Mouse (Mus musculus): ENCODE results near the gene LTO1. TPM values are rescaled to one million over a fixed set of nuclear protein-coding genes. Genes with fewer than 3 reads are reported as not detected.

The LTO1 gene
- polyA plus RNA-seq, 1 experiment from 2014 or later: 34.1 TPM

GRCm38 (mm10) chr7:144912897-144913296 lies 2.0 kb upstream of the LTO1 start:
- Histone ChIP-seq H3K27ac (no peak overlapping the region), H3K27me3 (peaks cover 3% of the 10 kb centered on the region; the same call in 1 of the 2 replicates), H3K9ac (no peak overlapping the region), H3K36me3 (0 out of 2 replicates have a peak, but pooled peaks cover 8% of the 10 kb centered on the region), H3K4me1 (peaks cover 17% of the 10 kb centered on the region), H3K4me2 (replicated peaks) (no peak overlapping the region), H3K4me3 (no peak overlapping the region), H3K9me3 (replicated peaks) (no peaks in the 10 kb centered on the region)
- no peak for ATAC-seq (ENCODE audit: low FRiP score)
- WGBS: 59% methylated on average over 4 of the region's 4 CpGs

- Histone ChIP-seq H3K9ac (no peak overlapping the region; the same call in 1 of the 2 replicates), H3K4me2 (replicated peaks) (peak overlapping the region; percentile 87), H3K27ac (peak overlapping the region; percentile 89), H3K27me3 (peaks cover 9% of the 10 kb centered on the region), H3K36me3 (peaks cover 21% of the 10 kb centered on the region), H3K4me3 (peak overlapping the region; percentile 82), H3K4me1 (peaks cover 14% of the 10 kb centered on the region), H3K9me3 (replicated peaks) (no peaks in the 10 kb centered on the region)
- ATAC-seq (ENCODE audit: low FRiP score): peak; percentile 92
- 8% methylated on average over 17 of the region's 17 CpGs for WGBS
These were observed 478 bp upstream of the LTO1 start for GRCm38 (mm10) chr7:144914296-144914947.

- Histone ChIP-seq H3K27me3 (peaks cover 9% of the 10 kb centered on the region), H3K4me1 (peaks cover 14% of the 10 kb centered on the region), H3K4me3 (no peak overlapping the region), H3K36me3 (peaks cover 44% of the 10 kb centered on the region), H3K4me2 (replicated peaks) (no peak overlapping the region), H3K9ac (no peak overlapping the region), H3K27ac (no peak overlapping the region), H3K9me3 (replicated peaks) (no peaks in the 10 kb centered on the region)
- 82% methylated on average over 1 of the region's 1 CpGs for whole genome bisulfite sequencing
- no peak for ATAC-seq (ENCODE audit: low FRiP score)
These were observed 3.9 kb downstream of the LTO1 start for GRCm38 (mm10) chr7:144918823-144919222.

- no peak overlapping the region for H3K9ac ChIP-seq
- 78% methylated on average over 2 of the region's 2 CpGs for WGBS
- H3K4me3 ChIP-seq: no peak overlapping the region
- H3K4me2 ChIP-seq (replicated peaks): no peak overlapping the region
- no peak for ATAC-seq (ENCODE audit: low FRiP score)
- no peaks in the 10 kb centered on the region for H3K27me3 ChIP-seq
- peaks cover 18% of the 10 kb centered on the region for H3K36me3 ChIP-seq
- peaks cover 4% of the 10 kb centered on the region for H3K4me1 ChIP-seq
- no peak overlapping the region for H3K27ac ChIP-seq
- no peaks in the 10 kb centered on the region for H3K9me3 ChIP-seq (replicated peaks)
These were observed 12.7 kb downstream of the LTO1 start for GRCm38 (mm10) chr7:144927591-144927990.

- Histone ChIP-seq H3K9me3 (replicated peaks) (no peaks in the 10 kb centered on the region), H3K9ac (no peak overlapping the region), H3K36me3 (peaks cover 24% of the 10 kb centered on the region), H3K4me3 (no peak overlapping the region), H3K27me3 (no peaks in the 10 kb centered on the region), H3K27ac (no peak overlapping the region), H3K4me1 (peaks cover 4% of the 10 kb centered on the region), H3K4me2 (replicated peaks) (no peak overlapping the region)
- ATAC-seq (ENCODE audit: low FRiP score): no peak
- WGBS: 77% methylated on average over 4 of the region's 4 CpGs
These were observed 13.3 kb downstream of the LTO1 start for GRCm38 (mm10) chr7:144928009-144928888.

- Histone ChIP-seq H3K4me2 (replicated peaks) (no peak overlapping the region), H3K27ac (no peak overlapping the region), H3K36me3 (peaks cover 29% of the 10 kb centered on the region), H3K4me1 (peaks cover 4% of the 10 kb centered on the region), H3K4me3 (no peak overlapping the region), H3K9ac (no peak overlapping the region), H3K9me3 (replicated peaks) (no peaks in the 10 kb centered on the region), H3K27me3 (no peaks in the 10 kb centered on the region)
- no peak for ATAC-seq (ENCODE audit: low FRiP score)
- WGBS: 84% methylated on average over 6 of the region's 6 CpGs
These were observed 13.9 kb downstream of the LTO1 start for GRCm38 (mm10) chr7:144928889-144929210.

- 84% methylated on average over 8 of the region's 8 CpGs for WGBS
- H3K9ac ChIP-seq: no peak overlapping the region
- no peaks in the 10 kb centered on the region for H3K27me3 ChIP-seq
- ATAC-seq (ENCODE audit: low FRiP score): no peak
- H3K4me2 ChIP-seq (replicated peaks): no peak overlapping the region
- no peaks in the 10 kb centered on the region for H3K9me3 ChIP-seq (replicated peaks)
- H3K27ac ChIP-seq: no peak overlapping the region
- peaks cover 28% of the 10 kb centered on the region for H3K36me3 ChIP-seq
- H3K4me1 ChIP-seq: peaks cover 4% of the 10 kb centered on the region
- no peak overlapping the region for H3K4me3 ChIP-seq
These were observed 14.6 kb downstream of the LTO1 start for GRCm38 (mm10) chr7:144929506-144929905.

- H3K4me3 ChIP-seq: no peak overlapping the region
These were observed 15.0 kb downstream of the LTO1 start for GRCm38 (mm10) chr7:144929931-144930330.

GRCm38 (mm10) chr7:144931778-144932177 lies 16.9 kb downstream of the LTO1 start:
- H3K9me3 ChIP-seq (replicated peaks): no peaks in the 10 kb centered on the region
- H3K27me3 ChIP-seq: no peaks in the 10 kb centered on the region
- no peak overlapping the region for H3K4me3 ChIP-seq
- peaks cover 18% of the 10 kb centered on the region for H3K4me1 ChIP-seq
- peaks cover 44% of the 10 kb centered on the region for H3K36me3 ChIP-seq
- ATAC-seq (ENCODE audit: low FRiP score): no peak
- WGBS: 23% methylated on average over 3 of the region's 3 CpGs
- no peak overlapping the region for H3K4me2 ChIP-seq (replicated peaks)
- H3K27ac ChIP-seq: no peak overlapping the region
- no peak overlapping the region for H3K9ac ChIP-seq

More at GRCm38 (mm10) chr7:144929931-144930330, 15.0 kb downstream of the LTO1 start:
- peak overlapping the region; percentile 2; the same call in 1 of the 2 replicates for H3K27ac ChIP-seq
- H3K36me3 ChIP-seq: peaks cover 27% of the 10 kb centered on the region
- 56% methylated on average over 5 of the region's 5 CpGs for WGBS
- H3K4me2 ChIP-seq (replicated peaks): no peak overlapping the region
- H3K27me3 ChIP-seq: no peaks in the 10 kb centered on the region
- no peaks in the 10 kb centered on the region for H3K9me3 ChIP-seq (replicated peaks)
- H3K9ac ChIP-seq: no peak overlapping the region
- ATAC-seq (ENCODE audit: low FRiP score): no peak
- H3K4me1 ChIP-seq: peaks cover 4% of the 10 kb centered on the region

GRCm38 (mm10) chr7:144932389-144932937 lies 17.6 kb downstream of the LTO1 start:
- no peaks in the 10 kb centered on the region for H3K9me3 ChIP-seq (replicated peaks)
- WGBS: 77% methylated on average over 18 of the region's 18 CpGs
- peaks cover 23% of the 10 kb centered on the region for H3K4me1 ChIP-seq
- H3K4me2 ChIP-seq (replicated peaks): no peak overlapping the region
- no peak overlapping the region for H3K4me3 ChIP-seq
- H3K9ac ChIP-seq: no peak overlapping the region
- H3K36me3 ChIP-seq: peaks cover 44% of the 10 kb centered on the region
- no peak for ATAC-seq (ENCODE audit: low FRiP score)
- no peak overlapping the region for H3K27ac ChIP-seq
- H3K27me3 ChIP-seq: no peaks in the 10 kb centered on the region

- ATAC-seq (ENCODE audit: low FRiP score): no peak
- no peak overlapping the region for H3K4me3 ChIP-seq
- no peaks in the 10 kb centered on the region for H3K9me3 ChIP-seq (replicated peaks)
- 91% methylated on average over 3 of the region's 3 CpGs for WGBS
- H3K27me3 ChIP-seq: no peaks in the 10 kb centered on the region
- H3K27ac ChIP-seq: no peak overlapping the region
- H3K36me3 ChIP-seq: peaks cover 44% of the 10 kb centered on the region
- H3K4me1 ChIP-seq: peaks cover 24% of the 10 kb centered on the region
- no peak overlapping the region for H3K9ac ChIP-seq
- no peak overlapping the region for H3K4me2 ChIP-seq (replicated peaks)
These were observed 18.4 kb downstream of the LTO1 start for GRCm38 (mm10) chr7:144933336-144933735.

GRCm38 (mm10) chr7:144933796-144934195 lies 18.9 kb downstream of the LTO1 start:
- no peak overlapping the region for H3K4me3 ChIP-seq
- no peak for ATAC-seq (ENCODE audit: low FRiP score)
- H3K4me1 ChIP-seq: peaks cover 29% of the 10 kb centered on the region
- H3K4me2 ChIP-seq (replicated peaks): no peak overlapping the region
- WGBS: 92% methylated on average over 8 of the region's 8 CpGs
- H3K36me3 ChIP-seq: peaks cover 40% of the 10 kb centered on the region
- no peak overlapping the region for H3K9ac ChIP-seq
- peaks cover 5% of the 10 kb centered on the region; the same call in 1 of the 2 replicates for H3K27me3 ChIP-seq
- no peak overlapping the region for H3K27ac ChIP-seq
- H3K9me3 ChIP-seq (replicated peaks): no peaks in the 10 kb centered on the region
